Mouse (Mus musculus) right cerebral cortex, adult 2 months (tissue): ENCODE measurements around the gene Cpm.

Source experiments
- DNase-seq, 2 experiments: peaks; one replicate each; pipeline ENCODE4 v3.0.0; 2021 to 2022; ENCODE audit warnings: low spot score in 2 of 2

Gene Cpm

GRCm38 (mm10) chr10:117675096-117676035 is 46.1 kb downstream of the Cpm start:
- DNase-seq = peak; percentile 77 to 81

GRCm38 (mm10) chr10:117676036-117676643 is 46.8 kb downstream of the Cpm start:
- DNase-seq = peak; percentile 66 to 75

GRCm38 (mm10) chr10:117676644-117677313 is 47.5 kb downstream of the Cpm start:
- DNase-seq = peak; percentile 44 to 55

GRCm38 (mm10) chr10:117677494-117678236 is 48.4 kb downstream of the Cpm start:
- no peak for DNase-seq

GRCm38 (mm10) chr10:117678357-117678756 is 49.1 kb downstream of the Cpm start:
- no peak for DNase-seq

- DNase-seq = no peak
Measured at GRCm38 (mm10) chr10:117679029-117679686, 49.9 kb downstream of the Cpm start.

GRCm38 (mm10) chr10:117679963-117680473 is 50.7 kb downstream of the Cpm start:
- no peak for DNase-seq

GRCm38 (mm10) chr10:117680868-117681513 is 51.7 kb downstream of the Cpm start:
- DNase-seq = no peak

- DNase-seq = no peak
Measured at GRCm38 (mm10) chr10:117681543-117681942, 52.2 kb downstream of the Cpm start.

GRCm38 (mm10) chr10:117681999-117682857 is 52.9 kb downstream of the Cpm start:
- DNase-seq = peak; percentile 26 to 47

GRCm38 (mm10) chr10:117682858-117683733 is 53.8 kb downstream of the Cpm start:
- no peak for DNase-seq

- no peak for DNase-seq
Measured at GRCm38 (mm10) chr10:117683734-117684037, 54.4 kb downstream of the Cpm start.

GRCm38 (mm10) chr10:117684298-117685170 is 55.2 kb downstream of the Cpm start:
- no peak for DNase-seq

GRCm38 (mm10) chr10:117685171-117685848 is 56.0 kb downstream of the Cpm start:
- no peak for DNase-seq

GRCm38 (mm10) chr10:117685849-117686591 is 56.7 kb downstream of the Cpm start:
- DNase-seq = no peak

GRCm38 (mm10) chr10:117687018-117687417 is 57.7 kb downstream of the Cpm start:
- DNase-seq = no peak
